Mouse (Mus musculus) ES-Bruce4 (cell line): ENCODE measurements around the gene BC051019.

Experiments used
- CTCF ChIP-seq: IDR thresholded peaks from one replicate; pipeline ENCODE4 v1.8.1; 2011; ENCODE audit warnings: low read depth, low read length
- POLR2A ChIP-seq: IDR thresholded peaks from one replicate; pipeline ENCODE4 v1.8.1; 2011; ENCODE audit warnings: low read length; ENCODE audit not compliant: insufficient read depth

- TF ChIP-seq POLR2A (no peak), CTCF (no peak)
Measured at GRCm38 (mm10) chr7:109674944-109675628, 48.6 kb downstream of the BC051019 start.
